Mouse (Mus musculus) hindlimb bud, embryonic 11.5 days (tissue): ENCODE data around the gene Zfp39.
"Not testable (repeated sequence)": the region's sequence is repeated elsewhere in the genome, so short reads cannot be mapped to it uniquely, and the experiment has no call there.

ENCODE experiments used
- DNase-seq: peaks from one replicate; pipeline ENCODE4 v3.0.0-alpha.2; 2012; ENCODE audit warnings: low read depth, low spot score; ENCODE audit errors: extremely low spot score

Gene Zfp39

GRCm38 (mm10) chr11:58838951-58839350, 65.1 kb downstream of the Zfp39 start, which contains the start of gene Olfr311:
TSS of gene Olfr311 (plus strand) at chr11:58839251.
- DNase-seq = not testable (repeated sequence)
